Mouse (Mus musculus) frontal cortex, postnatal 10 days (tissue): ENCODE data around the gene Stim2.

Experiments
- DNase-seq, 2 experiments: peaks; one replicate each; pipeline ENCODE4 v3.0.0; 2022; ENCODE audit warnings: low spot score in 2 of 2, mixed read lengths in 1 of 2

Stim2 gene

GRCm38 (mm10) chr5:53994576-53994975, 3.7 kb upstream of the Stim2 start:
- DNase-seq = no peak

DNA sequence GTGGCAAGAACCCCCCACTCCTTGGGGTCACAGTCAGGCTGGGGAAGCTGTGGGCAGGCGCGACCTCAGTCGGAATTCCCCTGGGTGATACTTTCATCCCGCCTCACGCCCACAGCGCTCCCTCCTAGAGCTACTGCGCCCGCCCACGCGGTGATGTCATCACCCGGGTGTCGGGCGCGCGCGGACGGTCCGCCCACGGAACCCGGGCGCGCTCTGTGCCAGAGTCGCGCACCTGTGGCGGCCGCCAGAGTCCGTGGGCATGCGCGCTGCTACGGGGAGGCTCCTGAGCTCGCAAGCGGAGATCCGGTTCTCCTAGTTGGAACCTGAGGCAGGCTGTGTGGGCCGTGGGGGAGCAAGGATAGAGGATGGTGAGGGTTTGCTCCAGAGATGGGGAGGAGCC, 3.0 kb upstream of the Stim2 start:
- peak; percentile 76 to 79 for DNase-seq

GRCm38 (mm10) chr5:53996822-53997221, 1.5 kb upstream of the Stim2 start:
- DNase-seq = no peak

DNA sequence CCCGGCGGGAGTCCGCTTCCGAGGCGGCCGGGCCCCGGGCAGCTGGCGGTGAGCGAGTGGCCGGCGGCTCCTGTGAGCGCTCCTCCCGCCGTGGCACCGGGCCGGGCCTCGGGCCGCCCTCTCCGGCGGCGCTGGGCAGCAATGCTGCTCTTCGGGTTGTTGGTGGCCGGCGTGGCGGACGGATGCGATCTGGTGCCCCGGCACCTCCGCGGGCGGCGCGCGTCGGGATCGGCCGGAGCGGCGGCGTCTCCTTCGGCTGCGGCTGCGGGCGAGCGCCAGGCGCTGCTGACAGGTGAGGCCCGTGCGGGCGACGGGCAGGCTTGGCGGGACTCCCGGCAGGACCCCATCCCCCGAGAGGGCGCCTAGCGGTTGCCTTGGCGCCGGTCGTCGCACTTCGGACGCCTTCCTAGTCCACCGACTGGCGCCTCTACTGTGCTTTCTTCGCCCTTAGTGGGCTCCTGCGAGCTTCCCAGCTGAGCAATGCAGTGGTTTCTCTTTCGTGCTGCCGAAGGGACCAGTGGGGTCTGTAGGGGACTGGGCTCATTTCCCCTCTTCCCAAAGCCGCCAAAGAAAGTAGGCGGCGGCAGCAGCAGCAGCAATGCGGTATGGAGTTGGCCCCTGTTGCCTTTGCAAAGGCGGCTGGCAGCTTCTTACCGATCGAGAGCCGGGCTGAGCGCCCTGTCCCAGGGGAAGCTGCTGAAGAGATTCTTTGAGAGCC, 603 bp downstream of the Stim2 start:
- DNase-seq = peak; percentile 37 to 68

DNA sequence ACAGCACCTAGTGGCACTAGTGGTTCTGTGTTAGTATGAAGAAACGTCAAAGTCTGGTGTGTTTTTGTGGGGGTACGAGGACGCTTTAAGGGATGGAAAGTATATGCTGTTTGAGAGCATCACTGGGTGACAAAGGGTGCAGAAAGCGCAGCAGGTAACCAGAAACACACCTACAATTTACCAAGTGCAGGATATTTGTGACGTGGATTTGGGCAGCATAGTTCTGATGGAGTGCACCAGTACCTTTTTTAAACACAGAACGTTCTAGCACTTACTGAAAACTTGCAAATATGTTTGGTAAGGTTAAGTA, 1.1 kb downstream of the Stim2 start:
- DNase-seq = no peak

GRCm38 (mm10) chr5:53999831-54000230, 1.5 kb downstream of the Stim2 start:
- DNase-seq = no peak

DNA sequence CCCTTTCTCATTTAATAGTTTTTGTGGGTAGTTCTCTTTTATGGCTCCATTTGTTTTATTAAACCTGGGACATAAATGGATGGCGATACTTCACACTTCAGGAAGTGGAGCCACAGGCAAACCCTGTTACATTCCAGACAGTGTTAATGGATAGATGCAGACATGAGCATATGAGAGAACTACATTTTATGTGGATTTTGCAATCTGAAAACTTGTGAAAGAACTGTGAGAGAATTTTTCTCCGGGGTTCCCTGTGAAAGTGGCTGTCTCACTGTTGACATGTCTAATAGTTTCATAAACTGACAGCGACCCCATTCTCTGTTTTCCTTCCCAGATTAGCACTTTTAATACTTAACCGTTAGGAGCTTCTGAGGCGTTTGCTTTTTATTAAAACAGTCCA, 2.7 kb downstream of the Stim2 start:
- DNase-seq = no peak

GRCm38 (mm10) chr5:54005111-54005864, 7.0 kb downstream of the Stim2 start:
- DNase-seq = no peak

DNA sequence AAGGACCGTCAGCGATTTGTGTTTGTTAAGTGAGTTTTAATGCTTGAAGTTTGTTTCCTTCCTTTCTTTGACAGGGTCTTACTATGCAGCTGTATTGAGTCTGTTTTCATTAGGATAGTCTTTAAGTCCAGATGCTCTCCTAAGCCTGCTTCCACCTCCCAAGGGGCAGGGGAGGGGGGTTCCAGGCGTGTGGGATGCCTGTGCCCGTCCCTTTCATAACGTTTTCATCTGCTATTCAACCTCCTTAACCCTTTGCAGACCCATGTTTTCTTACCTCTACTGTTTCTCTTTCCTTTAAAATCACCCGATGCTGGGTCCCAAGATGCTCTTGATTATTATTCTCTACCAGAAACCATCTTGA, 7.5 kb downstream of the Stim2 start:
- no peak for DNase-seq

DNA sequence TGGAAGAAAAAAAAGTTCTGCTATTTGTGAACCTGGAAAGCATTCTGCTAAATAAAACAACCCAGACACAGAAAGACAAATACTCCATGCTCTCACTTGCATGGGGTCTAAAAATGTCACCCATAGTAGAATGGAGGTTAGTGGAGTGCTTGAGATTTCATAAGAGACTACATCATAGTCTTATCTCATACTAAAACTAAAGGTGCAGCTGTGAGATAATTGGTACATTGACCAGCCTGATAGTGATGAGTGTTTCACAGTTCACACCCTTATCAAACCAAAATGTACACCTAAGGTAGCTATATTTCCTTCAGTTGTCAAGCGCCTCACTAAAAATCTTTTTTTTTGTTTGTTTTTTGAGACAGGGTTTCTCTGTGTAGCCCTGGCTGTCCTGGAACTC, 8.5 kb downstream of the Stim2 start:
- no peak for DNase-seq

GRCm38 (mm10) chr5:54007617-54008016, 9.3 kb downstream of the Stim2 start:
- no peak for DNase-seq

- no peak for DNase-seq
Measured at GRCm38 (mm10) chr5:54013271-54013670, 15.0 kb downstream of the Stim2 start.

DNA sequence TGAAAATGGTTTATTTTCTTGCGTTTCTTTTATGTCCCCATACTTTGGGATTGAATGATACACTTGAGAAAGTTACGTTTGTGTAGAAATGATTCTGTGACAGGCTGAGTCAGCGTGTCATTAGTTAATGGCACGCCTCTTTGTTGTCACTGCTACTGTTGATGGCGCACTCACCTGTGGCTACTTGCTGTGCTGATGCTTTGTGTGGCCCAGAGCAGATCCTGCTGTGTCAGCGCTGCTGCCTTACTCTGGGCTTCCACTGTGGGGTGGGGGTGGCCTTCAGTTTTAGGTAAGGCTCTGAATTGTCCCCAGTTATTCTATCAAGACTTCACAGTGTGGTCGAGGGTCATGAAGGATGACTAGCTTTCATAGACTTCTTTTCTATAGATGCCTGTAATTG, 18.8 kb downstream of the Stim2 start:
- no peak for DNase-seq

- DNase-seq = no peak
Measured at GRCm38 (mm10) chr5:54018856-54019255, 20.6 kb downstream of the Stim2 start.

GRCm38 (mm10) chr5:54019546-54019945, 21.2 kb downstream of the Stim2 start:
- no peak for DNase-seq

DNA sequence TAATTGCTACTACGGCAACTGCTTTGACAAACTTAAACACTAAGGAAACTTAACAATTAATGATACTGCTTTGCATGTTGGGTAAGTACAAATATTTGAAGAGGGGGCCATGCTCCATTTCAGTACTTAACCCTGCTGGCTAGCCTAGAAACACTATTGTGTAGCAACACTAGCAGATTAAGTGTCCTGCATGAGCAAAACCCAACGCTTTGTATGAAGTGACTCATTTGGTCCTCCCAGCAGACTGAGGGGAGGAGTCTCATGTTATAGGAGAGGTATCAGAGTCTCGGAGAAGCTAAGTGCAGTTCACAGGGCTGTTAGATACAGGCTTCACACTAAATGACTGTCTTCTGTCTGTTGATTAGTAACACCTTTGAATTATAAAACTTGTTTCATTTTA, 26.3 kb downstream of the Stim2 start:
- DNase-seq = no peak

DNA sequence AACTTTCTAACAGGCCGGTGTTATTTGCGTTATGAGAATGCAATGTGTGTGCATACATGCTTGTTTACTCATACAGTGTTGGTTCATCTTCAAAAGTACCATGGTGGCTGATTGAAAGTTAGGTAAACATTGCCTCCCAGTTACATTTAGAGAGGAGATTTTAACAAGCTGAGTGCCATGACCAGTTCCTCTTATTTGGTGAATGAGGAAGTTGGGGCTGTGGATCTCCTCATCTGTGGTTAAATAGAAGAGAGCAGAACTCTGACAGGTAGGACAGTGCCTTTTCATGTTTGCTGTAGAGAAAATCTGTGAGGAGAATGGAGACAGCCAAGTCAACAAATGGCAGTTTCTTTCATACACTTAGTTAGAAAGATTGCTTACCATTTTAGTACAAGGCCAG, 27.3 kb downstream of the Stim2 start:
- no peak for DNase-seq

DNA sequence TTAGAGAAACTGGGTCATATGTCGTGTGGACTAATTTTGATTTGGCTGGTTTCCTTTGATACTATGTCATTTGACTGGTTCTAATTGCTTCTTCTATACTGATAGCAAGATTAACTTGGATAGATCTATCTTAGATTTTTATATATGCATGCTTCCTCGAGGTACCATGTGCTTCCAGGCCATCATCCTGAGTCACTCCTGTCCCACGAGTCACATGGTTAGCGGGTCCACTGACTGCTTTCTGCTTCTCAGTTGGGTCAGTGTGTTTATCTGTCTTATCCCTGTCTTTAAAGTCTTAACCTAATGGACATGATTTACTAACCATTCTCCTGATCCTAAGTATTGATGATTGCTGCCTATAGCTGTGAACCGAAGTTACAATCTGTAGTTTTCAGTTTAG, 34.9 kb downstream of the Stim2 start:
- DNase-seq = no peak

DNA sequence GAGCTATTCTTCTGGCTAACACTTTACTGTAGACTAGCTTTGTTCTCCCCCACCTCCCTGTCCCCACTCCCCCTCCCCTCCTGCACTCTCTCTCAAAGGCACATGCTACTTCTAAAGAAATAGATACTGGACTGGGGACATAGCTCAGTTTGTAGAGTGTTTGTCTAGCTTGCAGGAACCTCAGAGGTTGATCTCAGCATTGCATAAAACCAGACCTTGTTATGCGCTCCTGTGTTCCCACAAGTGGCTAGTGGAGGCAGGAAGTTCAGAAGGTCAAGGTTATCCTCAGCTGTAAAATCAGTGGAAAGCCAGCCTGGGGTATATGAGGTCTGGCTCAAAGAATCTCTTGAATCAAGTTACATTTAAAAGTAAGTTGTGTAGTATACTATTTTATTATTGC, 36.4 kb downstream of the Stim2 start:
- DNase-seq = no peak

- DNase-seq = no peak
Measured at GRCm38 (mm10) chr5:54038615-54039014, 40.3 kb downstream of the Stim2 start.

- DNase-seq = no peak
Measured at GRCm38 (mm10) chr5:54040527-54040926, 42.2 kb downstream of the Stim2 start.

- DNase-seq = no peak
Measured at GRCm38 (mm10) chr5:54042013-54042412, 43.7 kb downstream of the Stim2 start.

DNA sequence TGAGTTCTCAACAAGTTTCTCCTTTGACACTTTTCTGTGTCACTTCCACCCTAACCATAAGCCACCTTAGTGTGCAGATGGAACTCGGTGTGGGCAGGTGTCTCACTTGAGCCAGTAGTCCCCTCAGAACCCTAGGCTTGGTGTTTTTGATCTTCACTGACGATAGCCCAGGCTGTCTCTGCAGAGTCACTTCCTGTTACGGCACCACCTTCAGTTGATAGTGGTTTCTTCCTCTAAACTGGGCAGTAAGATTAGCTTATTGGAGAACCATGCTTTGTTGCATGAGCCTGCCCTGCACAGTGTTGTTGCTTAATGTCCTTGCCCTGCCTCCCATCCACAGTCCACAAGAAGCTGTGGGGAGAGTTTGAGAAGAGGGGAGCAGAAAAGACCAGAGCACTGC, 47.2 kb downstream of the Stim2 start:
- no peak for DNase-seq

GRCm38 (mm10) chr5:54046432-54046831, 48.1 kb downstream of the Stim2 start:
- DNase-seq = no peak
